In genomic region chr7:71581746-71582145, GRCm38 (mm10) we compare ENCODE assay signal across 8 mouse cellular contexts.
DNase-seq lines count a peak whose midpoint lies in the region; ATAC-seq and TF ChIP-seq lines count a peak whose summit lies in the region.

No protein-coding gene starts in this region.

- intact Hi-C loops in heart, postnatal 10 days (cut with DNase I): loop anchor here (2.0 to 5.0 kb wide), 6 partner anchors 79 to 1214 kb away; partner anchors contain the start of gene Nr2f2

- no peak for ATAC-seq in midbrain, embryonic 14.5 days (ENCODE audit: low FRiP score, low TSS enrichment)
- no peak for ATAC-seq in midbrain, embryonic 16.5 days
- ATAC-seq in liver, embryonic 14.5 days (ENCODE audit: insufficient read depth): no peak
- no peak for ATAC-seq in stomach, postnatal 0 days (ENCODE audit: low FRiP score, low TSS enrichment)

- no peaks in the 10 kb centered on the region for H3K9me3 ChIP-seq in midbrain, embryonic 14.5 days (ENCODE audit: control insufficient read depth, low read length)
- no peaks in the 10 kb centered on the region for H3K9me3 ChIP-seq in midbrain, embryonic 16.5 days (replicated peaks; ENCODE audit: control insufficient read depth, low read length, poor library complexity, severe bottlenecking)
- no peaks in the 10 kb centered on the region for H3K9me3 ChIP-seq in liver, embryonic 14.5 days (ENCODE audit: control insufficient read depth, low read length)
- H3K9me3 ChIP-seq in stomach, postnatal 0 days (ENCODE audit: control insufficient read depth, low read length): no peaks in the 10 kb centered on the region

- no peaks in the 10 kb centered on the region for H3K27me3 ChIP-seq in midbrain, embryonic 14.5 days (ENCODE audit: control insufficient read depth, insufficient read depth, low read length)
- no peaks in the 10 kb centered on the region for H3K27me3 ChIP-seq in midbrain, embryonic 16.5 days (ENCODE audit: control insufficient read depth, insufficient read depth, low read depth, low read length)
- no peaks in the 10 kb centered on the region for H3K27me3 ChIP-seq in liver, embryonic 14.5 days (ENCODE audit: control insufficient read depth, insufficient read depth, low read length)
- no peaks in the 10 kb centered on the region for H3K27me3 ChIP-seq in stomach, postnatal 0 days (ENCODE audit: control insufficient read depth, insufficient read depth, low read length)

- H3K9ac ChIP-seq in midbrain, embryonic 14.5 days (replicated peaks; ENCODE audit: low read length): no peak overlapping the region
- no peak overlapping the region for H3K9ac ChIP-seq in midbrain, embryonic 16.5 days (ENCODE audit: low read depth, low read length)
- no peak overlapping the region for H3K9ac ChIP-seq in liver, embryonic 14.5 days (replicated peaks)
- H3K9ac ChIP-seq in stomach, postnatal 0 days (ENCODE audit: low read length): no peak overlapping the region

- WGBS in midbrain, embryonic 14.5 days: 40% methylated on average over 3 of the region's 3 CpGs
- WGBS in midbrain, embryonic 16.5 days: 34% methylated on average over 3 of the region's 3 CpGs
- 14% methylated on average over 3 of the region's 3 CpGs for WGBS in liver, embryonic 14.5 days (ENCODE audit: insufficient replicate concordance)
- 27% methylated on average over 3 of the region's 3 CpGs for WGBS in stomach, postnatal 0 days

- H3K27ac ChIP-seq in midbrain, embryonic 14.5 days (replicated peaks; ENCODE audit: low read depth, low read length): no peak overlapping the region
- H3K27ac ChIP-seq in midbrain, embryonic 16.5 days (ENCODE audit: low read length): no peak overlapping the region
- H3K27ac ChIP-seq in liver, embryonic 14.5 days: no peak overlapping the region
- no peak overlapping the region for H3K27ac ChIP-seq in stomach, postnatal 0 days (replicated peaks)

- H3K4me1 ChIP-seq in midbrain, embryonic 14.5 days (ENCODE audit: control insufficient read depth, insufficient read depth, low read length): no peaks in the 10 kb centered on the region
- H3K4me1 ChIP-seq in midbrain, embryonic 16.5 days (ENCODE audit: control insufficient read depth, insufficient read depth, low read length): no peaks in the 10 kb centered on the region
- H3K4me1 ChIP-seq in liver, embryonic 14.5 days (replicated peaks; ENCODE audit: control insufficient read depth in 2 of 2, insufficient read depth in 2 of 2, low read length in 1 of 2): no peaks in the 10 kb centered on the region
- no peaks in the 10 kb centered on the region for H3K4me1 ChIP-seq in stomach, postnatal 0 days (replicated peaks; ENCODE audit: control insufficient read depth, insufficient read depth)

- DNase-seq in midbrain, embryonic 14.5 days: peak; percentile 48
- DNase-seq in brain, embryonic 14.5 days (ENCODE audit: low read depth): peak; percentile 30
- DNase-seq in heart, postnatal 10 days: peak; percentile 67 to 69
- DNase-seq in liver, embryonic 14.5 days (ENCODE audit: low read depth in 3 of 3, low spot score in 3 of 3): no peak
- DNase-seq in stomach, postnatal 0 days (ENCODE audit: low spot score): peak; percentile 46
- DNase-seq in thymus, postnatal 36 days: no peak
- no peak for DNase-seq in left cerebral cortex, adult 18-20 months (ENCODE audit: low spot score in 2 of 2)

- no peaks in the 10 kb centered on the region for H3K36me3 ChIP-seq in midbrain, embryonic 14.5 days (ENCODE audit: control insufficient read depth, insufficient read depth, low read length)
- no peaks in the 10 kb centered on the region for H3K36me3 ChIP-seq in midbrain, embryonic 16.5 days (ENCODE audit: control insufficient read depth, insufficient read depth, low read length)
- H3K36me3 ChIP-seq in liver, embryonic 14.5 days (replicated peaks; ENCODE audit: control insufficient read depth, insufficient read depth, low read depth): no peaks in the 10 kb centered on the region
- H3K36me3 ChIP-seq in stomach, postnatal 0 days (ENCODE audit: control insufficient read depth, insufficient read depth, low read length): no peaks in the 10 kb centered on the region

- H3K4me2 ChIP-seq in midbrain, embryonic 14.5 days (ENCODE audit: low read length): no peak overlapping the region
- H3K4me2 ChIP-seq in midbrain, embryonic 16.5 days (ENCODE audit: low read length): no peak overlapping the region
- H3K4me2 ChIP-seq in liver, embryonic 14.5 days (ENCODE audit: low read depth): no peak overlapping the region
- H3K4me2 ChIP-seq in stomach, postnatal 0 days (replicated peaks; ENCODE audit: low read depth): no peak overlapping the region

- TF ChIP-seq CTCF in brain, embryonic 14.5 days (IDR thresholded peaks at IDR 0.05; ENCODE audit: borderline replicate concordance, extremely low read depth, insufficient read depth, insufficient read length): peak; percentile 50; the same call in 1 of the 2 replicates
- peak; percentile 25; the same call in 1 of the 2 replicates for TF ChIP-seq CTCF in liver, embryonic 14.5 days (IDR thresholded peaks at IDR 0.05; ENCODE audit: low read depth)
- peak; percentile 74 for TF ChIP-seq CTCF in stomach, postnatal 0 days (IDR thresholded peaks at IDR 0.05; ENCODE audit: low read depth)

- no peak overlapping the region for H3K4me3 ChIP-seq in midbrain, embryonic 14.5 days (replicated peaks; ENCODE audit: low read depth, low read length)
- no peak overlapping the region for H3K4me3 ChIP-seq in midbrain, embryonic 16.5 days (ENCODE audit: low read depth, low read length)
- no peak overlapping the region for H3K4me3 ChIP-seq in liver, embryonic 14.5 days (ENCODE audit: insufficient read depth in 1 of 2, low read depth in 2 of 2, low read length in 2 of 2)
- no peak overlapping the region for H3K4me3 ChIP-seq in stomach, postnatal 0 days (ENCODE audit: low read depth, low read length)

- TF ChIP-seq EP300 in liver, embryonic 14.5 days (IDR thresholded peaks at IDR 0.05; ENCODE audit: low read depth): no peak
- TF ChIP-seq EP300 in stomach, postnatal 0 days (optimal IDR thresholded peaks at IDR 0.05): no peak

- TF ChIP-seq POLR2A in brain, embryonic 14.5 days (IDR thresholded peaks at IDR 0.05; ENCODE audit: borderline replicate concordance, extremely low read depth, insufficient read depth, insufficient read length, poor library complexity, severe bottlenecking): no peak

Comparison
In these comparisons a context has a peak if more than half of its experiments do, and no peak if none do; other contexts are left out.
1. DNase-seq: peak in midbrain, embryonic 14.5 days (single experiment), brain, embryonic 14.5 days (single experiment), heart, postnatal 10 days (2 of 2) and stomach, postnatal 0 days (single experiment); none in liver, embryonic 14.5 days (0 of 3), thymus, postnatal 36 days (0 of 2) and left cerebral cortex, adult 18-20 months (0 of 2).
2. Peak in every context shown above with its lines, with median percentiles within 50 percentile points of each other: CTCF ChIP-seq.